ENCODE assay signal across 27 mouse cellular contexts in the genomic region with DNA sequence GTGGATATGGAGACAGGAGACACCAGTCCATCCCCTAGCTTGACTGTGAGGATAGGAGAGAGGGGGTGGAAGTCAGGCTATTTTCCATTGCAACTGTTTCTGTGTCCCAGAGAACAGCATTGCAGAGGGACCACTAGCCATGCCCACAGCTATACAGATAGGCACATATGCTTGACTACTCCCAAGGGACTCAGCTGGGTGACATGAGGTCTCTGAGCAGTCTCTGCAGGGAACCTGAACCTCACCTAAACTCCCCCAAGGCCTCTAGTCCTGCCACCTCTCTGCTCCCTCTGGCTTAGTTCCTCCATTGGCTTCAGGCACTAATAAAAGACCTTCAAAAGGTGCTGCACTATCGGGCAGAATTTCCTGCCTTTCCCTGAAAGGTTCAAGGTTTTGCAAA. TPM values are rescaled to one million over a fixed set of nuclear protein-coding genes. Genes with fewer than 3 reads are reported as not detected.
"Had no signal": no experiment of that assay in that cellular context is flagged by ENCODE, and none has a peak within 500 bp of the region (broad histone marks: within the 10 kb centered on the region; RNA-seq: fewer than 3 reads in every experiment).

No protein-coding gene starts in this region.

- H3K4me1 ChIP-seq: heart, embryonic 12.5 days; hindbrain, embryonic 12.5 days; limb, embryonic 13.5 days; limb, embryonic 15.5 days had no signal

- DNase-seq: gastrocnemius, adult 2 months; gastrocnemius, postnatal 10 days; gastrocnemius, postnatal 25 days; heart, adult 18-20 months; heart, postnatal 10 days; heart, postnatal 4 days; kidney, adult 11 months; kidney, adult 2 months; kidney, adult 9 months; kidney, postnatal 14 days; kidney, postnatal 36 days; layer of hippocampus, adult 9-11 months; layer of hippocampus, postnatal 36 days; left cerebral cortex, postnatal 4 days had no signal

- H3K9me3 ChIP-seq: heart, embryonic 10.5 days; heart, embryonic 12.5 days; hindbrain, embryonic 10.5 days; hindbrain, embryonic 12.5 days; kidney, embryonic 15.5 days; limb, embryonic 13.5 days; limb, embryonic 15.5 days had no signal

- H3K9ac ChIP-seq: heart, embryonic 12.5 days; hindbrain, embryonic 12.5 days; hindbrain, embryonic 14.5 days; kidney, embryonic 15.5 days; limb, embryonic 13.5 days; limb, embryonic 15.5 days had no signal

- H3K27ac ChIP-seq: gastrocnemius, adult 2 months; heart, embryonic 10.5 days; hindbrain, embryonic 10.5 days; hindbrain, embryonic 12.5 days; hindbrain, embryonic 14.5 days; kidney, embryonic 15.5 days; kidney, postnatal 0 days; limb, embryonic 13.5 days; limb, embryonic 15.5 days had no signal

- H3K27me3 ChIP-seq: heart, embryonic 12.5 days; hindbrain, embryonic 12.5 days; kidney, embryonic 15.5 days; limb, embryonic 13.5 days had no signal

- H3K4me3 ChIP-seq: gastrocnemius, adult 2 months; heart, embryonic 10.5 days; heart, embryonic 12.5 days; hindbrain, embryonic 10.5 days; hindbrain, embryonic 12.5 days; kidney, embryonic 15.5 days; limb, embryonic 13.5 days; limb, embryonic 15.5 days had no signal

- H3K36me3 ChIP-seq: heart, embryonic 10.5 days; heart, embryonic 12.5 days; hindbrain, embryonic 10.5 days; hindbrain, embryonic 12.5 days; kidney, embryonic 15.5 days; limb, embryonic 13.5 days; limb, embryonic 15.5 days had no signal

- H3K4me2 ChIP-seq: heart, embryonic 12.5 days; hindbrain, embryonic 12.5 days; hindbrain, embryonic 14.5 days; kidney, embryonic 15.5 days; limb, embryonic 13.5 days; limb, embryonic 15.5 days had no signal

- ATAC-seq: hindbrain, embryonic 16.5 days; intestine, embryonic 16.5 days had no signal

RNA-seq across cellular contexts. Expression of gene Ccr6, which starts 11.8 kb away (rescaled TPM):
- polyA plus RNA-seq: heart, embryonic 10.5 days; heart, embryonic 12.5 days; heart, embryonic 14.5 days; hindbrain, embryonic 10.5 days; hindbrain, embryonic 12.5 days; hindbrain, embryonic 14.5 days; hindbrain, embryonic 16.5 days; kidney, embryonic 15.5 days; kidney, postnatal 0 days; limb, embryonic 11.5 days; limb, embryonic 13.5 days; limb, embryonic 15.5 days had no signal
